Mouse (Mus musculus) spleen, adult 2 months (tissue): ENCODE results near the gene Crb1.

Source experiments
- CTCF ChIP-seq: fragments of 200-500 bp; IDR thresholded peaks from 2 replicates; pipeline ENCODE4 v1.5.1; 2011; ENCODE audit warnings: mild to moderate bottlenecking, inconsistent platforms; ENCODE audit not compliant: insufficient read depth, insufficient read length, insufficient replicate concordance; ENCODE audit errors: extremely low read depth
- POLR2A ChIP-seq: fragments of 200-500 bp; IDR thresholded peaks from 2 replicates; pipeline ENCODE4 v1.6.1; 2011; ENCODE audit warnings: low read depth, low read length, inconsistent platforms

- TF ChIP-seq CTCF (no peak), POLR2A (no peak)
These were observed 84.9 kb downstream of the Crb1 start for GRCm38 (mm10) chr1:139292023-139292422.
